Mouse (Mus musculus) cerebellum, adult 2 months (tissue): ENCODE results near the gene Tmem59.

Source experiments
- CTCF ChIP-seq: fragments of 200-500 bp; IDR thresholded peaks from 2 replicates; pipeline ENCODE4 v1.5.1; 2011; ENCODE audit warnings: low read depth, mild to moderate bottlenecking, control low read depth, low read length, moderate library complexity, borderline replicate concordance; ENCODE audit not compliant: insufficient read depth
- POLR2A ChIP-seq: fragments of 200-500 bp; IDR thresholded peaks from 2 replicates; pipeline ENCODE4 v1.6.1; 2011; ENCODE audit warnings: low read length, control low read depth, borderline replicate concordance; ENCODE audit not compliant: insufficient read depth

DNA sequence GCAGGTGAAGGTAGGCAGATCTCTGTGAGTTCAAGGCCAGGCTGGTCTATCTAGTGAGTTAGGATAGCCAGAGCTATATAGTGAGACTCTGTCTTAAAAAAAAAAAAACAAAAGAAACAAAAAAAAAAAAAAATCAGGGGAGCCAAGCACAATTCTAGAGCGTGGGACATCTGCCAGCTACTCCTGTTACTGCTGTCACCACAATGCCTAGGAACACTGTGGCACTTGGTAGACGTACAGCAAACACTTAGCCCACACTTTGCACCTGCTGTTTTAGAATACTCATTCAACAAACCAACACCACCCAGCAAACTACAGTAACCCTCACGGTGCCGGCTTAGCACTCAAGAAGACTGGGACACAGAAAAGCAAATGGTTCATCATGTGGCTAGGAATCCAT is 33.3 kb downstream of the Tmem59 start:
- TF ChIP-seq CTCF = no peak
- no peak for TF ChIP-seq POLR2A
